Mouse (Mus musculus): ENCODE data around the gene Gfap. TPM values are rescaled to one million over a fixed set of nuclear protein-coding genes. Genes with fewer than 3 reads are reported as not detected.

The Gfap gene
- total RNA-seq, 2 experiments from 2014 or later: not detected

GRCm38 (mm10) chr11:102837385-102837784 lies 63.3 kb downstream of the Gfap start:
- no peak for DNase-seq

Other genes starting within 250 kb of the Gfap start
- gene Meioc, start 237.2 kb downstream of the Gfap start, total RNA-seq (2021): not detected
- 10 to 100 TPM; 60.3 to 73.0 TPM for gene Ccdc43, start 203.1 kb downstream of the Gfap start, total RNA-seq (2021)
- under 1 TPM; 0.29 to 0.77 TPM for gene Adam11, start 139.5 kb downstream of the Gfap start, total RNA-seq (2021)
- gene Gjc1, start 81.2 kb downstream of the Gfap start, total RNA-seq (2021): 1 to 10 TPM; 5.2 to 7.3 TPM
- gene Higd1b, start 65.1 kb downstream of the Gfap start, total RNA-seq (2021): 1 to 10 TPM; 3.3 to 3.9 TPM
- 10 to 100 TPM; 23.7 to 25.5 TPM for gene Eftud2, start 19.9 kb downstream of the Gfap start, total RNA-seq (2021)
- gene Ccdc103, start 19.7 kb downstream of the Gfap start, total RNA-seq (2021): not detected
- gene Fam187a, start 15.7 kb downstream of the Gfap start, total RNA-seq (2021): not detected
- gene Kif18b, start 24.2 kb upstream of the Gfap start, total RNA-seq (2021): under 1 TPM; 0.26 to 0.67 TPM
- under 1 TPM in 1 of 2 experiments, not detected in 1; 0.18 TPM for gene C1ql1, start 45.8 kb upstream of the Gfap start, total RNA-seq (2021)
- 10 to 100 TPM; 35.6 to 36.7 TPM for gene Nmt1, start 127.3 kb upstream of the Gfap start, total RNA-seq (2021)
- gene Dcakd, start 127.4 kb upstream of the Gfap start, total RNA-seq (2021): 10 to 100 TPM; 22.0 to 28.2 TPM
- 1 to 10 TPM; 3.2 to 3.9 TPM for gene Plcd3, start 200.7 kb upstream of the Gfap start, total RNA-seq (2021)
- 10 to 100 TPM; 23.7 to 29.7 TPM for gene Acbd4, start 200.8 kb upstream of the Gfap start, total RNA-seq (2021)
- 10 to 100 TPM; 17.4 to 19.0 TPM for gene Hexim1, start 215.3 kb upstream of the Gfap start, total RNA-seq (2021)
- 1 to 10 TPM; 1.0 to 1.9 TPM for gene Hexim2, start 231.5 kb upstream of the Gfap start, total RNA-seq (2021)